Mouse (Mus musculus) inflammation-experienced regulatory T-cells, adult 6 months (primary cell): Measurements from ENCODE around the gene Stxbp3. TPM values are rescaled to one million over a fixed set of nuclear protein-coding genes. Genes with fewer than 3 reads are reported as not detected.
"Not testable (repeated sequence)": the region's sequence is repeated elsewhere in the genome, so short reads cannot be mapped to it uniquely, and the experiment has no call there.

Experiments
- ATAC-seq: one replicate; pipeline ENCODE4 v1.8.0; 2017
- polyA plus RNA-seq, 3 experiments: library from polyadenylated mRNA; unstranded; fragments of 100-300 nt; shearing (Covaris generic); gene quantifications; one replicate each; pipeline ENCODE4 v1.2.1; 2017

Stxbp3 gene
- polyA plus RNA-seq, 3 experiments from 2014 or later = 72.7 to 91.3 (median 78.2) TPM

DNA sequence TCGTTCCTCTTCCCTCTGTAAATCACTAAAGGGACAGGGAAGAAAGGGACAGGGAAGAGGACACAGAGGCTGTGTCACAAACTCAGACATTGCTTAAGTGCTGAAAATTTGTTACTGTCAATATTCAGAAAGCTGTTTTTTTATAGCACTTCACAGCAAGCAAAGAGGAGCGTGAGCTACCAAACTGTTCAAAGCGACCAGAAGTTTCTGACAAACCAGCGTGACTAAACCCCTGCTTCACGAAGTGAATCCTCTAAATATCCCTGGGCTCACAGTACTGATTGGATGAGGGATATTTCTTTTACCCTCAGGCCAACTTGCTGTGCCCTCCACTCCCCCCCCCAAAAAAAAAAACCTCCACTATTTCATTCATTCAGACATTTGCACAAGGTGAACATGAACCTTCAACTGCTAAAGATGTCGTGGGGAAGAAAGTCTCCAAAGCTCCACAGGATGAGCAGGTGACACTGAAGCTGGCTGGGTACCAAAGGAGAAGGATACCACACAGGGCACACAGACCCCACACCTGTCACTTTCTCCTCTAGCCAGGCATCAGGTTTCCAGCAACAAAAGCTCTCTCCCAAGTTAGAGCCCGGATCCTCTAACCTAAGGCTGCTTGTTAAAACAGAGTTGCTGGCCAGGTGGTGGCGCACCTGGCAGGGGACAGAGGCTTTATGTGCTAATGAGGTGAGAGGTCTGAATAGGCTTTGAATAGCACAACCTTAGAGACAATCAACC is 16.2 kb upstream of the Stxbp3 start:
- ATAC-seq = peak; percentile 75

- peak; percentile 41 for ATAC-seq
Observed at GRCm38 (mm10) chr3:108855864-108856263, 15.5 kb upstream of the Stxbp3 start.

DNA sequence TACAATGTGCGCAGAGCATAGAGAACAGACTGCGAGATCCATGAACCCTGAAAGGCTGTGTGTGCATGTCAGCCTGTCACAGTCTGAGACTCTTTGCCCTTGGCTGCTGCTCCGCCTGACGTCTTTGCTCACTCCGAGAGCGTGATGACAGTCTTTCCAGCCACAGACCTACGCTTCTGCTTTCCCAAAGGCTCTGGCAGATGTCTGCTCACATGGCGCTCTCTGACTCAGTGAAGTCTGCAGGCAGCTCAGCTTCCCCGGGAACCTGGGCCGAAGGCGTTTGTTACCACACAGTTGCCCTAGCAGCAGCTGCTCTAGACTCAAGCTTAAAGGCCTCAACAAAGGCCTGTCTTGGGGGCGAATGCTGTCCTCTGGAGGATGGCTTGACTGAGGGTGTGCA is 15.0 kb upstream of the Stxbp3 start:
- ATAC-seq = no peak

- no peak for ATAC-seq
Observed at GRCm38 (mm10) chr3:108853266-108853665, 12.9 kb upstream of the Stxbp3 start.

DNA sequence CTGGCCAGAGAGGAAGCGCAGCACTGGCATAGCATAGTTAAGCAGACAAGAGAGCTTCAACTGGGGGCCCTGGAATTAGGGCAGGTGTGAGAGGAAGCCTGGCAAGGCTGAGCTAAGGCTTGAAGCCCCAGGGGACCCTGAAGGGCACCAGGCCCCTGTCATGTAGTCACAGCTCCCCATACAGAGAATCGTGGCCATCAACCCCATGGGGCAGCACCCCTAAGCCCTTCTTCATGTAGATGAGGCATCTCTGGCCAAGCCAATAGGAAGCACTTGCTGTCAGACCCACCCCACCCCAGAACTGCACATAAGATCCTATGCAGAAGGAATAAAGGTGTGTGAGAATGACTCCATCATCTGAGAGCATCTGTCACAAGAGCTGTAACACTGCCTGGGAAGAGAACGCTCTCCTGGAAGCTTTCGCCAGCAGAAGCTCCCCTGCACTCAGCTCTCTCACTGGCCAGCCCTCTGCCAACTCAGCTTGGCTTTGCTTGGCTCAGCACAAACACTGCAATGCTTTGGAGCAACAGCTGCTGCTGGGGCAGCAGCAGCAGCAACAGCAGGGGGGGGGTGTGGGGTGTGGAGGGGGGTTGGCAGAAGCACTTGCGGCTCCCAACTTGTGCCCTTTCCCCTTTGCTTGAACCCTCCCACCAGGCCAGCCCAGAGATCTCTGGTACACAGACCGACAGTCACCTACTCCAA is 11.8 kb upstream of the Stxbp3 start:
- no peak for ATAC-seq

DNA sequence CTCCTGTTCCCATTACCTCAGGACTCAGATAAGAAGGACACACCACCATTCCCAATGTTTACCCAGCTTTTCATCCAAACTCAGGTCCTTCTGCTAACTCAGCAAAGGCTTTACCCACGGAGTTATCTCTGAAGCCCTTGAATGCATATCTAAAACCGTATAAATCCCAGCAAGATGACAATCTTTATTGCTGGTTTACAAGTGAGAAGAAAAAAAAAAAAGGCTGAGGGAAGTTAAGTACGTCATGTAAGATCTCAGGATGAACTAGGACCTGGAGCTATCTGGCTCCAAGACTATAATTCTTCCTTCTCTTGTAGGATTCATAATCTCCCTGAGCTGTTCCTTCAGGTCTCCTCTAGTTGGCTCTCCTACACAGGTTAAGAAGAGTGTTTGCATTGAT is 11.2 kb upstream of the Stxbp3 start:
- no peak for ATAC-seq

DNA sequence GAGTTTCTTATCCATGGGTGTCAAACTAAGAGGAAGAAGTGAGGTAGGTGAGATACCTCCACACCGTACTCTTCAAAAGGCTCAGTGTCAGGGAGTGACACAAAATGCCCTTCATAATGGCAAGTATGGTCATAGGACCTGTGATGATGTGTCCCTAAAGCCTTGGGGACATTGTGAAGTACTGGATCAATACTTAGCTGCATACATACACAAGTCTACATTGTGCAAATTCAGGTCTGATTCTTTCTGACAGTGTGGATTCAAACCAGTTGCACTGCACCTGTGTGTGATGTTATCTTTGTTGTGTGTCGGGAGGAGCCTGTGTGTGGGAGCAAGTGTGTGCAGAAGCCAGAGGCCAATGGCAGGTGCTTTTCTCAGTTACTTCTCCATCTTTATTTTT is 10.7 kb upstream of the Stxbp3 start:
- no peak for ATAC-seq

GRCm38 (mm10) chr3:108850506-108850905 is 10.2 kb upstream of the Stxbp3 start:
- peak; percentile 76 for ATAC-seq

DNA sequence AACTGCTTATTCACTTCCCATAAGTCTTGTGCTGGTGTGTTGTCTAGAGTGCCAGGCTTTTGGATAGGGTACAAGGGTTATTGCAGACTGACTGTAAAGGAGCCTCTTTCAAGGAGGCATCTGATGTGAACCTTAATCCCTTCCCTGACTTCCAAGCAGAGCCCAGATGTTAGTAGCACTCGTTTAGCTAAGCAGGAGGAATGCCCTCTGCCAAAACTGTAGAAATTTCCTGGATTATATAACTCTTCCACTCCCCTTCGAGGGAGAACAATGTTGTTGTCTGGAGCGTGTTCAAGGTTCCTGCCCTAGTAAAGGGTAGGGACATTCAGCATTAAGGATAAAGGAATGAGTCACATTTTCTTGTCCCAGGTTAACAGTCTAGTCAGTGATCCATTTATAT is 6.3 kb upstream of the Stxbp3 start:
- no peak for ATAC-seq

- no peak for ATAC-seq
Observed at GRCm38 (mm10) chr3:108844521-108844920, 4.2 kb upstream of the Stxbp3 start.

GRCm38 (mm10) chr3:108844026-108844425 is 3.7 kb upstream of the Stxbp3 start:
- ATAC-seq = no peak

DNA sequence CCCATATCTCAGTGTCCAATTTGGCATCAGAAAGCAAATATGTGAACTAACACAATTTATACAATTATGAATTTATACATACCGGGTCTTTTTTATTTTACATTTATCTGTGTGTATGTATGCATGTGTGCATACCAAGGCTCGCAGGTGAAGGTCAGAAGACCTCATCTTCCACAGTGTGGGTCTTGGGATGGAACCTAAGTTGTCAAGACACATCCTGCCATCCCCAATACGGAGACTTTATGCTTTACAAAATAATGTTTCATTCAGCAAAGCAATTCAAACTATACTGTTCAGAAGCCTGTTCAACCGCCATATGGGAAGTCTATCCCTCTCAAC is 359 bp upstream of the Stxbp3 start:
- no peak for ATAC-seq

DNA sequence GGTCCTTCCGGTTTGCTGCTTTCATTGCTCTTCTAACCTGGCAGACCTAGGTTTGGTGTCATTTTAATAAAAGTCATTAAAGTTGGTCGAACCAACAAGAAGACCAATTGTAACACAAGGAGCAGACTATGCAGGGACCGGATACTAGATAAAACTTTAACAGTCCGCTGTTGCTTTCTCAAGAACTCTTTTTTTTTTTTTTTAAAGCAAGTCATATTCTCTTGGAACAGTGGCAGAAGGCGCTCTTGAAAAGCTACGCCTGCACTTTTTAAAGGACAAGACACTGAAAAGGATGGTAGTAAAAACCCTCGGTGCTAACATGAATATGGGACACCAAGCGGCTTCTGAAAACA is 703 bp downstream of the Stxbp3 start:
- ATAC-seq = peak; percentile 46

GRCm38 (mm10) chr3:108838980-108839379 is 1.3 kb downstream of the Stxbp3 start:
- no peak for ATAC-seq

GRCm38 (mm10) chr3:108836931-108837330 is 3.4 kb downstream of the Stxbp3 start:
- no peak for ATAC-seq

DNA sequence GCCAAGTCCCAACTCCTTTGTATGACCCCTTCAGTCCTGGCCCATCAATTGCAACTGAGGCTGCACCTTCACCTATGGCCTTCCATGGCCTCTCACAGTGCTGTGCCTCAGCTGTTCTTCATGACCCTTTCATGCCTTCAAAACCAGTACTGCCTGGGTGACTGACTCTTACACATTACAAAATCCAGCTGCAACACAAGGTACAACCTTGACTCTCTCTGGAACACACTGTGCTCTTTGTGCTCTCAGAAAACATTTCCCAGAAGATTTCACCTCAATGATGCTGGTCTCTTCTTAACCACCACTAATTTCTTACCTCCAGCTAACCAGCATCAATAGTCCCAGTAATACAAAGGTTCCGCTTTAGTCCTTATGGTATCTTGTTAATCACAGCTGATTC is 6.6 kb downstream of the Stxbp3 start:
- not testable (repeated sequence) for ATAC-seq

GRCm38 (mm10) chr3:108831750-108832149 is 8.6 kb downstream of the Stxbp3 start:
- ATAC-seq = no peak

GRCm38 (mm10) chr3:108830493-108830892 is 9.8 kb downstream of the Stxbp3 start:
- ATAC-seq = no peak

DNA sequence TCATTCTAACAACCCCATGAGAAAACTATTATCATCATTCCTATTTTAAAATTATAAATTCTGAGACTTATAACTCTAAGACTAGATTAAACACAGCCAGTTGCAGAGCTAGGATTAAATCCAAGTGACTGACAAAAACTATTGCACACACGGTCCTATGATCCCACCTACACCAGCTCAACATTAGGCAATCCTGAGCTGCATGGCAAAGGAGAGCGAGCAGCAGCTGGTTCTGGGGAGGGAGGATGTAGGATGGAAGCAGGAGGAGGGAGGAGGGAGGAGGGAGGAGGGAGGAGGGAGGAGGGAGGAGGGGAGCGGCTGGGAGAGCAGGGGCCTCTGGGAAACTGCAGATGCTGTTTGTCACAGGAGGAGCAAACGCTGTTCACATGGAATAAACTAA is 24.7 kb downstream of the Stxbp3 start:
- ATAC-seq = no peak

DNA sequence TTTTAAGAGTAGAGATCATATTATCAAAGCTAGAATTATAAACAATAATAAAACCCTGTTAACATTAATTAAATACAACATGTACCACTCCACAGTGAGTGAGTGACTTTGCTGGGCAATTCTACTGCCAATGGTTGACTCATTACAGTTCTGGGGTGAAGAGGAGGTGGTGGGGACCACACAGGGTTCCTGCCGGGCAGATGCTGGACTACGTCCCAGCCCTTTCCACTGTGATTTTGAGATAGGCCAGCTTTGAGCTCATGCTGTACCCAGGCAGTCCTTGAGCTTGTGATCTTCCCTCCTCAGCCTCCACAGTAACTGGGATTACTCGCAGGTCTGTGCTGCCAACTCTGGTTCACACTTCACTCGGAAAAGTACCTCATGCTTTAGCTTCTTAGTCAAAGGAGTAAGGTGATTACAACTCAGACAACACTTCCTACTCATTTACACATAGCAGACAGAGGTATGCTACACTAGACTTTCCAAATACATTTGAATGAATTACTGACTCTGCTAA is 29.5 kb downstream of the Stxbp3 start:
- ATAC-seq = no peak

- ATAC-seq = no peak
Observed at GRCm38 (mm10) chr3:108805622-108806021, 34.7 kb downstream of the Stxbp3 start.

- ATAC-seq = no peak
Observed at GRCm38 (mm10) chr3:108798375-108798774, 42.0 kb downstream of the Stxbp3 start.

DNA sequence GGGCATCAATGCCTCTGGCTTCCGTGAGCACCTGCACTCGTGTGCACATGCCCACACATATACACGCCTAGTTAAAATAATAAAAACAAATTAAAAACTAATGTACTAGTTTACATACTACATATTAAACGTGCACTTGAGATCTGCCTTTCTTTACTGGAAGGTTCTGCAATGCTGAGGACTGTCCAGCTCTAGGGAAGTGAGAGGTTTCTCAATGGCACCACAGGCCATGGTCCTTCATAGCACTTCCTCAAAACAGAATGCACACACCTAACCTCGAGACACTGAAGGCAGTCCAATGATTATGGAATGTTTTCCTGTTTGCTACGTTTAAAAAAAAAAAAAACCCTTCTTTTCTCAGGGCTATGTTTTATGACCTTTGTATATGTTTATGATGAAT is 42.6 kb downstream of the Stxbp3 start:
- ATAC-seq = no peak

DNA sequence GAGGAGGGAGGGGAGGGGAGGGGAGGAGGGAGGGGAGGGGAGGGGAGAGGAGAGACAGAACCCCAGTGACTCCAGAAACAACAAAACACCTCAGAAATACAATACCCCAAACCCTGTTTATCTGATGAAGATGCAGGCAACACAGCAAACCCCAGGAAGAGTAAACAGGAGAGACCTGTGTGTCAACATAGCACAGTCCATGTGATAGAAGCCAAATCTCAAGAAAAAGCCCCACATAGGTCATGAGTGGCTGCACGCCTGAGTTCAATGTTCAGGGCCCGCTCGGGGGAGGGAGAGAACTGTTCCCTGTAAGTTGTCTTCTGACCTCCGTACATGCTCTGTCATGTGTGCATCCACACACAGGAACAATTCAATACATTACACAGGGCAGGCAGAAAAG is 43.9 kb downstream of the Stxbp3 start:
- no peak for ATAC-seq
